Mouse (Mus musculus) E14TG2a.4 (cell line): ENCODE data around the gene Slit2.
A peak's percentile ranks its signal among the peaks of the same experiment; 100 is the strongest.

Experiments used
- H3K27me3 ChIP-seq: 2 replicates; pipeline ENCODE4 v1.6.1; 2014; ENCODE audit warnings: low read length, control low read depth; ENCODE audit not compliant: insufficient read depth
- H3K36me3 ChIP-seq: 2 replicates; pipeline ENCODE4 v1.6.1; 2014; ENCODE audit warnings: low read length, control low read depth; ENCODE audit not compliant: insufficient read depth
- H3K4me1 ChIP-seq: replicated peaks from 2 replicates; pipeline ENCODE4 v1.6.1; 2014; ENCODE audit warnings: low read depth, low read length, control low read depth
- H3K4me3 ChIP-seq: replicated peaks from 2 replicates; pipeline ENCODE4 v1.5.1; 2014; ENCODE audit warnings: mild to moderate bottlenecking, low read length
- H3K9me3 ChIP-seq: 2 replicates; pipeline ENCODE4 v1.6.1; 2014; ENCODE audit warnings: low read length, control low read depth
- CTCF ChIP-seq: conservative IDR thresholded peaks from 2 replicates; pipeline ENCODE4 v1.5.1; 2014; ENCODE audit warnings: low read length
- NANOG ChIP-seq: IDR thresholded peaks from 2 replicates; pipeline ENCODE4 v1.6.1; 2014; ENCODE audit warnings: borderline replicate concordance, low read length, mixed read lengths
- POU5F1 ChIP-seq: IDR thresholded peaks from 2 replicates; pipeline ENCODE4 v1.6.1; 2014; ENCODE audit warnings: low read length, borderline replicate concordance

Gene Slit2

GRCm38 (mm10) chr5:48329751-48330150 is 346.8 kb downstream of the Slit2 start:
- Histone ChIP-seq H3K27me3 (no peaks in the 10 kb centered on the region), H3K9me3 (no peaks in the 10 kb centered on the region), H3K4me3 (no peak overlapping the region), H3K36me3 (no peaks in the 10 kb centered on the region), H3K4me1 (peaks cover 32% of the 10 kb centered on the region)
- TF ChIP-seq NANOG: no peak
- TF ChIP-seq CTCF: no peak
- no peak for TF ChIP-seq POU5F1

GRCm38 (mm10) chr5:48330817-48331216 is 347.9 kb downstream of the Slit2 start:
- H3K4me3 ChIP-seq: no peak overlapping the region
- no peaks in the 10 kb centered on the region for H3K36me3 ChIP-seq
- no peaks in the 10 kb centered on the region for H3K9me3 ChIP-seq
- H3K27me3 ChIP-seq: no peaks in the 10 kb centered on the region
- TF ChIP-seq NANOG (no peak), POU5F1 (no peak)
- H3K4me1 ChIP-seq: peaks cover 28% of the 10 kb centered on the region

DNA sequence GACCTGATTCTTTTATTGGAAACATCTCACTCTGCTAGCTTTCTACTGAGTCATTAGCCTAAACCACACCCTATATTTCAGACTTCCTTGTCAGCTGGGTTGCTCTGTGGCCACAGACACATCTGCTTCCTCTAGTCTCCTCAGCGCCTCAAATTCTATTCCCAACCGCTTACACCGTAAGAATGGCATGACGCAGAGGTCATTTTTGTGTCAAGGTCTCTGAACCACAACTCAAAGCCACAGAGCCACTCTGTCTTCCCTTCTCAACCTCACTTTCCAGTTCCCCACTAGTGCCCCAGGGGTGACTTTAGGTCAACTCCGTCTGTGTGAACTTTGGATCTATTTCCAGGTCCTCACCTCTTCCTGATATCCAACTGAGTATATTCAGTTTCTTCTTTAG is 348.5 kb downstream of the Slit2 start:
- Histone ChIP-seq H3K27me3 (no peaks in the 10 kb centered on the region), H3K36me3 (no peaks in the 10 kb centered on the region), H3K9me3 (no peaks in the 10 kb centered on the region), H3K4me1 (peaks cover 23% of the 10 kb centered on the region), H3K4me3 (no peak overlapping the region)
- TF ChIP-seq NANOG: no peak
- no peak for TF ChIP-seq POU5F1
- no peak for TF ChIP-seq CTCF

- Histone ChIP-seq H3K27me3 (no peaks in the 10 kb centered on the region), H3K4me3 (no peak overlapping the region), H3K4me1 (peaks cover 10% of the 10 kb centered on the region), H3K9me3 (no peaks in the 10 kb centered on the region), H3K36me3 (no peaks in the 10 kb centered on the region)
- TF ChIP-seq POU5F1 (no peak), CTCF (no peak), NANOG (no peak)
Observed at GRCm38 (mm10) chr5:48333407-48333806, 350.5 kb downstream of the Slit2 start.

DNA sequence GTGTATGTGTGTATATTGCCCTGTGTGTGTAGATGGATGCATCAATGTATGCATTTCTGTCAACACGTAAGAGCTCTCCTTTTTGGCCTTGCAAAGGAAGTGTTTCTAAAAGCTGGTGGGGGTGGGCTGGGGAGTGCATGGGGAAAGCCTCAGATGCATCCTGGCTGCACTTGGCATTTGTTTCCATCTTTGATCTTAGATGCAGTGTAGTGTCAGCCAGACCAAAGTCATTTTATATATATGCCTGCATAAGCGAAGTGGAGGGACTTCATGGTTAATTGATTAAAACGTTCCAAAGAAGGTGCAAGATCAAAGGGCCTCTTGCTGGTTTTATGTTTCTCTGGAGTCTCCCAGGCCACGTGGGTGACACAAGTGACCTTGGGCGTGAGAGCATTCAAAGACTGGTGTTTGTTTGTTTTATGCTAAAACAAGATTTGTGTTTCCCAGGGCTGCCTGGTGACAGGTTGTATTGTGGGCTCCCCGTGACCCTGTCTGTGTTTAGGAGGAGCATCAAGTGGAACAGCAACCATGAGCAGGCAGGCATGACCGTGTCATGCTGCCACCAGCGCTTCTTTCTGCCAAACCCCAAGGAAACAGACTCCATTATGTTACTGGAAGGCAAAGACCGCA is 351.1 kb downstream of the Slit2 start:
- Histone ChIP-seq H3K36me3 (no peaks in the 10 kb centered on the region), H3K4me3 (no peak overlapping the region), H3K4me1 (peaks cover 10% of the 10 kb centered on the region), H3K9me3 (no peaks in the 10 kb centered on the region), H3K27me3 (no peaks in the 10 kb centered on the region)
- TF ChIP-seq POU5F1: no peak

GRCm38 (mm10) chr5:48340808-48341433 is 358.0 kb downstream of the Slit2 start:
- H3K4me1 ChIP-seq: no peaks in the 10 kb centered on the region
- H3K36me3 ChIP-seq: no peaks in the 10 kb centered on the region
- H3K9me3 ChIP-seq: no peaks in the 10 kb centered on the region
- H3K4me3 ChIP-seq: no peak overlapping the region
- H3K27me3 ChIP-seq: no peaks in the 10 kb centered on the region
- no peak for TF ChIP-seq NANOG

DNA sequence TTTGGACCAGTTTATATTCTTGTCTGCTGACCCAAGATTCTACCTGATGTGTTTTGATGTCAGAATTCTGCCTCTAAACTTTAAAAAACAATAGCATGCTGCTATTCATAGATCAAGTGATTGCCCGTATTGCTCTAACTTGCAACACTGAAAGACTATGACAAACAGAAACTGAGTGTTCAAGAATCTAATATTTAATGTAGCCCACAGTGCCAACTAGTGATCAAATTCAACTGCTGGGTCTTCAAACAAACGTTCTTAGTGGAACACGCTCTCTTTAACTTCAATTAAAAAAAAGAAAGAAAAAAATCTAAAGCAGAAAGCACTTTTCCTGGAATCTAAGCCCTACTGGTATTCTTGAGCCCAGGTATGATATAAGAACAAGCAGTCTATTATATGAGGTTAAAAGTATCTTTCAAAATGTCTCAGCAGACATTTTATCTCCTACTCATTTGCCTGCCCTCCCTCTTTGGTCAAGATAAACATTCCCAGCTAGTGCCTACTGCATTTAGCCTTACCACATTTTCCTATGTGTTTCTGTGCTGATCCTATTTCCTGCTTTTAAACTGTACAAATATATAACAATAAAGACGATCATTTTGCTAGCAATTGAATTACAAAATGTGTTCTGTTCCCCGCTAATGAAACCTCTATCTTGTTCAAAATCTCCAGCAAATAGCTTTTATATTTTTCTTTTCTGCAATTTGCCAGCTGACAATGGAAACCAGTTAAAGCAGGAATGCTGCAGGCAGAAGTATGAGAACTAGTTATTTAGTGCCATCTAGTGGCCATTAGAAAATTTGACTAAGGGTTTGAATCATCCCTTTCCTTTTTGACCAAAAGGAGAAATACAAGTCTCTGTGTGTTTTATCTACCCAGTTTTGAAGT is 362.4 kb downstream of the Slit2 start:
- Histone ChIP-seq H3K4me3 (no peak overlapping the region), H3K4me1 (no peaks in the 10 kb centered on the region), H3K36me3 (no peaks in the 10 kb centered on the region), H3K27me3 (0 out of 2 replicates have a peak, but pooled peaks cover 2% of the 10 kb centered on the region), H3K9me3 (no peaks in the 10 kb centered on the region)
- TF ChIP-seq CTCF: peak; percentile 40
- no peak for TF ChIP-seq NANOG
- TF ChIP-seq POU5F1: no peak

DNA sequence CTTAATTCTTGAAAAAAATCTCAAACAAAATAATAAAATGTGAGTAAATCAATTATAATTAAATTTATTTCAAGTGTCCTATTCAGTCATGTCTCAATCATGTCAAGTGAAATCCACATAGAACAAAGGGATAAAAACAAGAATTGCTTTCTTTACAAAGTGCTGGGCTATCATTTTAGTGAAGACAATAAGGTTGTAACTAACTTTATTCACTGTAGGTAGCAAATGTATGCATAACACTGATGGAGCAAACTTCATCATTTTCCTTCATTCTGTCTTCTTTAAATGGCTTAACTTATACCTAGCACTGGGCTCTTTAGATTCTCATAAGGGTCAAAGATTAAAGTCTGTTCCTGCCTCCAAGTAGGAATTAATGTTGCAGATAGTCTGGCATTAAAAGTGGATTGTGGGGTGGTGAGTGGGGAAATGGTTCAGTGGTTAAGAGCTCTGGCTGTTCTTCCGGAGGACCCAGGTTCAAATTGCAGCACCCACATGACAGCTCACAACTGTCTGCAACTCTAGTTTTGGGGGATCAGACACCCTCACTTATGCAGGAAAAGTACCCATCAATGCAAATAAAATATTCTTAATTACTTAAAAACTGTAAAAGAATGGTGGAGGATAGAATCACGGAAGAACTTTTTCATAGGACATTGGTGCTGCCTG is 363.2 kb downstream of the Slit2 start:
- 0 out of 2 replicates have a peak, but pooled peaks cover 2% of the 10 kb centered on the region for H3K27me3 ChIP-seq
- no peaks in the 10 kb centered on the region for H3K36me3 ChIP-seq
- no peaks in the 10 kb centered on the region for H3K4me1 ChIP-seq
- no peak overlapping the region for H3K4me3 ChIP-seq
- TF ChIP-seq CTCF: no peak
- TF ChIP-seq POU5F1: no peak
- no peak for TF ChIP-seq NANOG
- no peaks in the 10 kb centered on the region for H3K9me3 ChIP-seq
